Mouse (Mus musculus) lung, postnatal 0 days (tissue): ENCODE data around the gene Fryl.

Experiments used
- CTCF ChIP-seq: IDR thresholded peaks from 2 replicates; pipeline ENCODE4 v1.5.1; 2016; ENCODE audit warnings: antibody characterized with exemption, mild to moderate bottlenecking
- EP300 ChIP-seq: IDR thresholded peaks from 2 replicates; pipeline ENCODE4 v1.6.1; 2016; ENCODE audit warnings: antibody characterized with exemption, mild to moderate bottlenecking, control low read depth

DNA sequence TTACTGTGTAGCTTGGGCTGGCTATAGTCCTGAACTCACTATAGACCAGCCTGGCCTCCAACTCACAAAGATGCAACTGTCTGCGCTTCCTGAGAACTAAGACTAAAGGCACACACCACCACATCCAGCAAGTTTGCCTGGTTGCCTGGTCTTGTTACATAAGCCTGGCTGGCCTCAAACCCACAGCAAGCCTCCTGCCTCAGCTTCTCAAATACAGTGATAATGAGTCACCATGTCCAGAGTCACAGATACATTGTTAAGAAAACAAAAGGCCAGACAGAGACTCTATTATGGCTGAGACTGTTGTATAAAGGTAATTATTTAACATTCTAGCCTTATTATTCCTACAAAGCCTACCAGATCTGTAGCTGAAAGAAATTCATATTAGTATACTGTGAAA lies 39.3 kb downstream of the Fryl start:
- no peak for TF ChIP-seq CTCF
- TF ChIP-seq EP300: no peak
